8 mouse cellular contexts compared by ENCODE assay signal in the genomic region with DNA sequence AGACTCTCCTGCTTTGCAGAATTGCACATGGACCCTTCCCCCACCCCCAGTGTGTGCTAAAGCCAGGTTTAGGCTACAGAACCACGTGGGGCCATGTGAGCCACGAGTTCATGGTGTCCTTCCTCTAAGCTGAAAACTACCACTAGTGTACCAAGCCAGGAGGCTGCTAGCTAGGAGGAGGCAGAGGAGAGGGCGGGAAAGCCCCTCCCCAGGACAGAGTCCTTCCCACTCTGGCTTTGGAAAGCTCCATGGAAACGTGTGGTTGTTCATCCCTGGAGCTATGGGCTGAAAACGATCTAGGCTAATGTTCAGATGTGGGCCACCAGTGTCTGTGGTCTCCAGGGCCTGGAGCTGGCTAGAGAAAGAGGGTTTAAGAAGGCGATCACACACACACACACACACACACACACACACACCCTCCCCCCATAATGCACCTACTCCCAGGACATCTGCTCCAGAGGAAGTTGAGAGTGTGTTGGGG. TPM values are rescaled to one million over a fixed set of nuclear protein-coding genes. Genes with fewer than 3 reads are reported as not detected.
DNase-seq lines count a peak whose midpoint lies in the region; ATAC-seq and TF ChIP-seq lines count a peak whose summit lies in the region.

No protein-coding gene starts in this region.

- H3K27ac ChIP-seq in heart, embryonic 12.5 days (ENCODE audit: poor library complexity, severe bottlenecking) = no peak overlapping the region
- no peak overlapping the region for H3K27ac ChIP-seq in forebrain, embryonic 14.5 days (ENCODE audit: low read depth, low read length)
- no peak overlapping the region for H3K27ac ChIP-seq in kidney, adult 2 months (ENCODE audit: insufficient read depth, low read depth, low read length)

- no peaks in the 10 kb centered on the region for H3K9me3 ChIP-seq in heart, embryonic 12.5 days (replicated peaks)
- no peaks in the 10 kb centered on the region for H3K9me3 ChIP-seq in forebrain, embryonic 14.5 days (replicated peaks; ENCODE audit: control insufficient read depth, low read length)

- H3K36me3 ChIP-seq in heart, embryonic 12.5 days = peaks cover 28% of the 10 kb centered on the region
- peaks cover 26% of the 10 kb centered on the region for H3K36me3 ChIP-seq in forebrain, embryonic 14.5 days (ENCODE audit: control insufficient read depth, insufficient read depth, low read length)
- H3K36me3 ChIP-seq in kidney, adult 2 months (ENCODE audit: control insufficient read depth, insufficient read depth, low read length) = no peaks in the 10 kb centered on the region

- DNase-seq in heart, adult 11 months = no peak
- DNase-seq in brain, adult 2 months (ENCODE audit: low read depth, low spot score) = peak; percentile 73
- DNase-seq in forebrain, embryonic 14.5 days (ENCODE audit: low spot score) = no peak
- peak; percentile 24 for DNase-seq in left cerebral cortex, postnatal 4 days
- DNase-seq in kidney, adult 2 months = no peak
- no peak for DNase-seq in embryo, embryonic 10.5 days (ENCODE audit: low spot score)

- TF ChIP-seq CTCF in kidney, adult 2 months (conservative IDR thresholded peaks at IDR 0.05; ENCODE audit: insufficient read depth, insufficient read length, low read depth, low read length) = no peak

- no peak for ATAC-seq in heart, embryonic 12.5 days (ENCODE audit: insufficient number of reproducible peaks, low FRiP score)
- ATAC-seq in forebrain, embryonic 14.5 days = no peak
- ATAC-seq in erythroid progenitor cell, adult 5-6 weeks (replicated peaks; ENCODE audit: low FRiP score, poor library complexity, severe bottlenecking) = no peak

- no peak overlapping the region for H3K9ac ChIP-seq in heart, embryonic 12.5 days
- peak overlapping the region; percentile 58; the same call in 1 of the 2 replicates for H3K9ac ChIP-seq in forebrain, embryonic 14.5 days (ENCODE audit: low read length)

- TF ChIP-seq POLR2A in kidney, adult 2 months (IDR thresholded peaks at IDR 0.05; ENCODE audit: low read depth, low read length) = no peak

- H3K27me3 ChIP-seq in heart, embryonic 12.5 days (replicated peaks) = peaks cover 57% of the 10 kb centered on the region
- H3K27me3 ChIP-seq in forebrain, embryonic 14.5 days (replicated peaks; ENCODE audit: control insufficient read depth, insufficient read depth, low read length) = peaks cover 52% of the 10 kb centered on the region
- peaks cover 10% of the 10 kb centered on the region for H3K27me3 ChIP-seq in kidney, adult 2 months (replicated peaks; ENCODE audit: control insufficient read depth, insufficient read depth, low read length)

- H3K4me3 ChIP-seq in heart, embryonic 12.5 days = 0 out of 2 replicates have a peak overlapping the region, but pooled peaks have one; percentile 34
- no peak overlapping the region for H3K4me3 ChIP-seq in forebrain, embryonic 14.5 days (ENCODE audit: low read depth, low read length)
- no peak overlapping the region for H3K4me3 ChIP-seq in kidney, adult 2 months (ENCODE audit: insufficient read depth, low read depth, low read length)

- peaks cover 59% of the 10 kb centered on the region for H3K4me1 ChIP-seq in heart, embryonic 12.5 days (replicated peaks)
- peaks cover 13% of the 10 kb centered on the region for H3K4me1 ChIP-seq in forebrain, embryonic 14.5 days (ENCODE audit: control insufficient read depth, insufficient read depth, low read length)
- peaks cover 6% of the 10 kb centered on the region for H3K4me1 ChIP-seq in kidney, adult 2 months (ENCODE audit: control insufficient read depth, insufficient read depth, low read length)

- WGBS in heart, embryonic 12.5 days = 50% methylated on average over 6 of the region's 6 CpGs
- 48% methylated on average over 6 of the region's 6 CpGs for WGBS in forebrain, embryonic 14.5 days
- 23% methylated on average over 6 of the region's 6 CpGs for WGBS in kidney, adult 2 months

- H3K4me2 ChIP-seq in heart, embryonic 12.5 days = 0 out of 2 replicates have a peak overlapping the region, but pooled peaks have one; percentile 74
- H3K4me2 ChIP-seq in forebrain, embryonic 14.5 days (ENCODE audit: low read length) = peak overlapping the region; percentile 73

- intact Hi-C loops in left cerebral cortex, postnatal 4 days (cut with DNase I) = no loop called here

RNA-seq across cellular contexts. Expression of a gene that starts 0.9 kb away (rescaled TPM):
- 0.46 and 0.51 TPM in 2 replicates for polyA plus RNA-seq in heart, embryonic 12.5 days (2016; fragmentation: Nextera tagmentation; extraction: Ambion mirVana)
- 2.2 and 4.2 TPM in 2 replicates for polyA plus RNA-seq in forebrain, embryonic 14.5 days (2014; fragmentation: Nextera tagmentation; extraction: Ambion mirVana)
- 10 to 100 TPM; 49.0 to 59.4 TPM for total RNA-seq in left cerebral cortex, postnatal 4 days (2021)
- total RNA-seq in erythroid progenitor cell, adult 5-6 weeks (2015; ENCODE audit: low replicate concordance) = 0.36 TPM in 1 of 2 replicates, not detected in the other
- not detected in 2 replicates for total RNA-seq in erythroid progenitor cell, adult 5-6 weeks (2017; ENCODE audit: low replicate concordance)
- 0.36 and 0.62 TPM in 2 replicates for polyA plus RNA-seq in kidney, adult 2 months (2012; rRNA removed)

RNA-seq across cellular contexts. Expression of a gene that starts 5.6 kb away (rescaled TPM):
- 161 and 164 TPM in 2 replicates for polyA plus RNA-seq in heart, embryonic 12.5 days (2016; fragmentation: Nextera tagmentation; extraction: Ambion mirVana)
- polyA plus RNA-seq in forebrain, embryonic 14.5 days (2014; fragmentation: Nextera tagmentation; extraction: Ambion mirVana) = 168 and 216 TPM in 2 replicates
- 10 to 100 TPM; 77.1 to 79.5 TPM for total RNA-seq in left cerebral cortex, postnatal 4 days (2021)
- 3.6 TPM in 1 of 2 replicates, not detected in the other for total RNA-seq in erythroid progenitor cell, adult 5-6 weeks (2015; ENCODE audit: low replicate concordance)
- 1.1 TPM in 1 of 2 replicates, not detected in the other for total RNA-seq in erythroid progenitor cell, adult 5-6 weeks (2017; ENCODE audit: low replicate concordance)
- polyA plus RNA-seq in kidney, adult 2 months (2012; rRNA removed) = 74.9 and 92.3 TPM in 2 replicates

RNA-seq across cellular contexts. Expression of a gene that starts 6.0 kb away (rescaled TPM):
- polyA plus RNA-seq in heart, embryonic 12.5 days (2016; fragmentation: Nextera tagmentation; extraction: Ambion mirVana) = 1.2 and 3.5 TPM in 2 replicates
- 0.84 and 2.2 TPM in 2 replicates for polyA plus RNA-seq in forebrain, embryonic 14.5 days (2014; fragmentation: Nextera tagmentation; extraction: Ambion mirVana)
- total RNA-seq in left cerebral cortex, postnatal 4 days (2021) = 1 to 10 TPM; 1.8 to 2.9 TPM
- 0.72 TPM in 1 of 2 replicates, not detected in the other for total RNA-seq in erythroid progenitor cell, adult 5-6 weeks (2015; ENCODE audit: low replicate concordance)
- 2.6 TPM in 1 of 2 replicates, not detected in the other for total RNA-seq in erythroid progenitor cell, adult 5-6 weeks (2017; ENCODE audit: low replicate concordance)
- polyA plus RNA-seq in kidney, adult 2 months (2012; rRNA removed) = 1.3 and 2.3 TPM in 2 replicates

RNA-seq across cellular contexts. Expression of a gene that starts 23.0 kb away (rescaled TPM):
- 300 and 303 TPM in 2 replicates for polyA plus RNA-seq in heart, embryonic 12.5 days (2016; fragmentation: Nextera tagmentation; extraction: Ambion mirVana)
- 369 and 370 TPM in 2 replicates for polyA plus RNA-seq in forebrain, embryonic 14.5 days (2014; fragmentation: Nextera tagmentation; extraction: Ambion mirVana)
- total RNA-seq in left cerebral cortex, postnatal 4 days (2021) = 100 to 1,000 TPM; 154 to 155 TPM
- 70.3 and 72.1 TPM in 2 replicates for total RNA-seq in erythroid progenitor cell, adult 5-6 weeks (2015; ENCODE audit: low replicate concordance)
- 58.1 and 65.0 TPM in 2 replicates for total RNA-seq in erythroid progenitor cell, adult 5-6 weeks (2017; ENCODE audit: low replicate concordance)
- polyA plus RNA-seq in kidney, adult 2 months (2012; rRNA removed) = 195 and 198 TPM in 2 replicates

RNA-seq across cellular contexts. Expression of a gene that starts 27.7 kb away (rescaled TPM):
- polyA plus RNA-seq in heart, embryonic 12.5 days (2016; fragmentation: Nextera tagmentation; extraction: Ambion mirVana) = 48.6 and 49.2 TPM in 2 replicates
- 47.9 and 55.0 TPM in 2 replicates for polyA plus RNA-seq in forebrain, embryonic 14.5 days (2014; fragmentation: Nextera tagmentation; extraction: Ambion mirVana)
- 10 to 100 TPM; 85.9 to 87.1 TPM for total RNA-seq in left cerebral cortex, postnatal 4 days (2021)
- 6.5 and 23.1 TPM in 2 replicates for total RNA-seq in erythroid progenitor cell, adult 5-6 weeks (2015; ENCODE audit: low replicate concordance)
- 9.3 and 20.5 TPM in 2 replicates for total RNA-seq in erythroid progenitor cell, adult 5-6 weeks (2017; ENCODE audit: low replicate concordance)
- 53.8 and 58.9 TPM in 2 replicates for polyA plus RNA-seq in kidney, adult 2 months (2012; rRNA removed)

Comparison
In these comparisons a context has a peak if more than half of its experiments do, and no peak if none do; other contexts are left out.
1. DNase-seq: peak in brain, adult 2 months (single experiment) and left cerebral cortex, postnatal 4 days (single experiment); none in heart, adult 11 months (single experiment), forebrain, embryonic 14.5 days (single experiment), kidney, adult 2 months (single experiment) and embryo, embryonic 10.5 days (single experiment).